Mouse (Mus musculus): Measurements from ENCODE around the gene Zfp385c.
A peak's percentile ranks its signal among the peaks of the same experiment; 100 is the strongest.
"Not testable (repeated sequence)": the region's sequence is repeated elsewhere in the genome, so short reads cannot be mapped to it uniquely, and the experiment has no call there.

Zfp385c gene

DNA sequence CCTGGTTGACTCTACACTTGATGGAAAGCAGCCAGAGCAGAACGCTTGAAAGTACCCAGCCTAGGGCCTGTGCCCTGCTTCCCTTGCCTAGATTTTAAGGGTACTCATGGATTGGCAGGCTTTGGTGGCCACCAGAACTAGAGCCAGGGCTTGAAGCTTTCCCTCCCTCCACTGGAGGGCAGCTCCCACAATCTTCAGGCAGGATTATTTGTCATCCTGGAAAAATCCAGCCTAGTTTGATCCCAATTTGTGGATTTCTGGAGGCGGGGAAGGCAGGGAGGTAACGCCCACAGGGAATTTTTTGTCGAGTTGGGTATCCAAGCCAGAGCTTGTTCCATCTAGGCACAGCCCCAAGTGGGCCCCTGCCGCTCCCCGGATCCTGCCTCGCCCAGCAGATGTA lies 1.9 kb downstream of the Zfp385c start:
- DNase-seq (ENCODE audit: low read depth in 2 of 2, low spot score in 2 of 2): no peak

DNA sequence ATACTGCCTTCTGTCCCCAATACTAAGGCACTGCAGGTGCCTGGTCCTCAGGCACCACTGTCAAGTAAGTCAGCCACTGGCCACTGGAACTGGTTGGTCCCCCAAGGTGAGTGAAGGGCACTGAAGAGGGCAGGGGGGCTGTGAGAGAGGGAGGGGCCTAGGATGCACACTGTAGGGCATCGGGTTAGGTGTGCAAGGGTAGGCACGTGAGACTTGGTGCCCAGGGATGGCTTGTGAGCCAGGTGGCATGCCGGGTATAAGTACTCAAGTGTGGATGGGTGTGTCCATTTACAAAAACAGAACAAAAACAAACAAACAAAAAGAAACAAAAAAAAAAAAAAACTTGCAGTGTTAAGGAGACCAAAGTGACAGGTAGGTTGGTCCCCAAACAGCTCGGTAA lies 3.8 kb downstream of the Zfp385c start:
- no peak for DNase-seq (ENCODE audit: low read depth in 2 of 2, low spot score in 2 of 2)

DNA sequence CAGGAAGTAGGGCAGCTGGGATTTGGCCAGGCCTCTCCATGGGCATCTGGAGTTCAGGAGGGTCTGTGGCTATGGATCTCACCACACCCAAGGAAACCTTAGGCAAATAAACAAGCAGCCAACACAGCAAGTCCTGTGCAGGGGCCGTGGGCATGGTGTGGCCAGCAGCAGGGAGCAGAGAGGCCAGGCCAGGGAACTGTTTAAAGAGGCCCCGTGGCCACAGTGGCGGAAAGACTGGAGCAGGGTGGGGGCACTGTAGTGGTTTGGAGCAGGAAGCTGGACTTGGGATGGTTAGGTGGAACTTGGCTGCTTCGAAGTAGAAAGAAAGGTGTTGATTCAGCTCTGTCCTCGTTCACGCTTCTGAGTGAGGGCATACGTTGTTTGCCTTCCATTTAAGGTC lies 5.0 kb downstream of the Zfp385c start:
- no peak for DNase-seq (ENCODE audit: low read depth in 2 of 2, low spot score in 2 of 2)

GRCm38 (mm10) chr11:100685371-100685770 lies 6.9 kb downstream of the Zfp385c start:
- DNase-seq (ENCODE audit: low read depth in 2 of 2, low spot score in 2 of 2): no peak

DNA sequence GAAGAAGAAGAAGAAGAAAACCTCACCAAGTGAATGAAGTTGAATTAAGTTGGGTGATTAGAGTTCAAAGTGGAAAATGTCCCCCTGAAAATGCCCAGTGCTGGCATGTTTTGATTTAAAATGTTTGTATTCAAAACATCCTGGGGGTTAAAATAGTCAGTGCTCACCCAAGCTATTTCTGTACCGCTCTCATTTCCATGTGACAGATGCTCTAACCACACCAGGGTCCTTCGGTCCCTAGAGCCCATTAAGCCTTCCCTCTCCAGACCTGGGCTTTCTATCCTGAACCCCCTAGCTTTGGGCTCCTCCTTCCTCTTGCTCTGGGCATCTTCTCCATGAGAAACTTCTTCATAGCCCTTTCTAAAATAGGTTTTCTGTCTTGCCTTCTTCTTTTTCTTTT lies 8.2 kb downstream of the Zfp385c start:
- no peak for DNase-seq (ENCODE audit: low read depth in 2 of 2, low spot score in 2 of 2)

GRCm38 (mm10) chr11:100682526-100682925 lies 9.7 kb downstream of the Zfp385c start:
- DNase-seq (ENCODE audit: low read depth in 2 of 2, low spot score in 2 of 2): no peak

DNA sequence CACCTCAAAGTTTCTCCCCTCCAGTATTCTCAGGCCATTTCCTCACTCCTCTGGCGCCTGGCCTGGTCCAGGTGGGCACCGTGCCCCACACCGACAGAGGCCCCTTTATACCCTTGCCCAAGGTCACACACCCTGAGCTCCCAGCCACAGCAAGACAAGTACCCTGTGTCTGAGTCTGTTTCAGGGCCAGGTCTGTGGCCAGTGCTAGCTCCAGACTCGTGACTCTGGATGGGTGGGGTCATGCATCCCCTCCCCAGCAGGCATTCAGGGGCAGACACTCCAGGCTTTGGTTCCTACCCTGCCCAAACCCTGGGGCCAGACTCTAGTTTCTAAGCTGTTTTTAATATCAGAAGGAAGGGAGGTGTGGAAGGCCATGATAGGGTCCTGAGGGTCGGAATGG lies 10.4 kb downstream of the Zfp385c start:
- no peak for DNase-seq (ENCODE audit: low read depth in 2 of 2, low spot score in 2 of 2)

GRCm38 (mm10) chr11:100677810-100678209 lies 14.4 kb downstream of the Zfp385c start:
- DNase-seq (ENCODE audit: low read depth in 2 of 2, low spot score in 2 of 2): no peak

- DNase-seq (ENCODE audit: low read depth in 2 of 2, low spot score in 2 of 2): no peak
These were observed 19.1 kb downstream of the Zfp385c start for GRCm38 (mm10) chr11:100673169-100673568.

GRCm38 (mm10) chr11:100671956-100672355 lies 20.3 kb downstream of the Zfp385c start:
- no peak for DNase-seq (ENCODE audit: low read depth in 2 of 2, low spot score in 2 of 2)

DNA sequence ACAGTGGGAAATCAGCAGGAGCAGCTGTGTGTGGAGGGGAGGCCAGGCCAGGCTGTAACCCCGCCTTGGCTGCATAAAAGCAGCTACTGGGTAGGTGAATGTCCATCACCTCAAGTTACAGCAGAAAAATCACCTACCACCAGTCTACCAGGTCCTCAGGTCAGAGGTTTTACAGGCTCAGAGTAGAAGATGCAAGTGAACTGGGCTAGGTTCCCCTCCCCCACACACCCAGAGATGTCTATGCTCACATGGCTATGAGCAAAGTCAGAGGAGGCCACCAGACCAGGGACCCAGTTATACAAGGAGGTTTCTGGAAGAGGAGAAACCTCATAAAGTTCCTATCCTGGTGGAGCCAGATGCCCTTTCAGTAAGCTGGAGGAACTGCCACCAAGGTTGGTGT lies 21.2 kb downstream of the Zfp385c start:
- DNase-seq (ENCODE audit: low read depth in 2 of 2, low spot score in 2 of 2): no peak

DNA sequence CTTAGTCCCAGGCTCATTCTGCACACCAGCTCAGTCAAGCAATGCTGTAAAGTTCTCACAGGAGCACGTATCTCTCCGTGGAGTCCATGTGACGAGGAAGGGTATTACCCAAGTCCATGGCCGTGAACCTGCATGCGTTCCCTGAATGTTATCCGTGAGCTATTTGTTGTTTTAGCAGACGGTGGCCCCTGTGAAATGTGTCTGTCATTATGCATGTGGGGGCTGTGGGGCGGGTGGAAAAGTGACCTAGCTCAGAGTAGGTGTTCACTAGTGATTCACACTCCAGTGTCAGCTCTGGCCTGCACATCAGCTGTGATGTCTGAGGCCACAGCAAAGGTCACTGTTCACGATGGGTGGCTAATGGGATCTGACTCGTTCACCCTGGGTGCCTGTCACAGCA lies 32.4 kb downstream of the Zfp385c start:
- no peak for DNase-seq (ENCODE audit: low read depth in 2 of 2, low spot score in 2 of 2)

DNA sequence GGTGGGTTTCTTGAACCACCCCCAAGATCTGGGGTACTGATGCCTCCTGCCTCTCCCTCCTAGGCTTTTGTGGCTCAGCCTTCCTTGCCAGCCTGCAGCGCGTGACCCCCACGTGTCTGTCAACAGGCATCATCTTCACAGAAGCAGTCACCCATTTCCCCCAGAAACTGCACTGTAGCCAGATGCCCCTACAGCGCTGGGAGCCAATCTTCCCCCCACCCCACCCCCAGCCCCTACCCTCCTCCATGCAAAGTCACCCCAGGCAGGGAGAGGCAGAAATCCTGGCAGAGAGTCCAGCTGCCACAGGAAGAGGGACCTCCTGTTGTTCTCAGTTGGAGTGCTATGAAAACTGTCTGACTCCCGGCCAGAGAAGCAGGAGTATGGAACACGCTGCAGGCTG lies 35.8 kb downstream of the Zfp385c start:
- DNase-seq (ENCODE audit: low read depth in 2 of 2, low spot score in 2 of 2): no peak

- DNase-seq (ENCODE audit: low read depth in 2 of 2, low spot score in 2 of 2): not testable (repeated sequence)
These were observed 36.7 kb downstream of the Zfp385c start for GRCm38 (mm10) chr11:100655589-100655988.

GRCm38 (mm10) chr11:100651748-100652147 lies 40.5 kb downstream of the Zfp385c start:
- no peak for DNase-seq (ENCODE audit: low read depth in 2 of 2, low spot score in 2 of 2)

- DNase-seq (ENCODE audit: low read depth in 2 of 2, low spot score in 2 of 2): no peak
These were observed 41.0 kb downstream of the Zfp385c start for GRCm38 (mm10) chr11:100651205-100651604.

DNA sequence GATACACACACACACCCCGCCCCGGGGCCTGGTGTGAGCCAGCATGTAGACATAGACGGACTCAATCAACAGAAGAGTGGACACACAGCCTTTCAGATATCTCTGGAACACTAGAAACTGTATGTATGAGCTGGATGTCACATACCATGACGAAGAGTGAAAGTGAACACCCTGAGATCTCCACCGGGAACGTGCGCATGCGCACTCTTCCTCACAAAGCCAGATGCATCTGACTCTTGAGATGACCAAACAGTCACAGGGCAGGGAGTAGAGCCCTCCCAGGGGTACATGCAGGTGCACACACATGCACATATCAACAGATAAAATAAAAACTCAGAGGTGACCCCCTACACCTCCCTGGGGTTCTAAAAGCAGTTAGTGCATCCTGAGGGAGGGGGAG lies 43.9 kb downstream of the Zfp385c start:
- DNase-seq (ENCODE audit: low read depth in 2 of 2, low spot score in 2 of 2): no peak

- DNase-seq (ENCODE audit: low read depth in 2 of 2, low spot score in 2 of 2): peak; percentile 25 to 46
These were observed 46.0 kb downstream of the Zfp385c start for GRCm38 (mm10) chr11:100646265-100646664.

DNA sequence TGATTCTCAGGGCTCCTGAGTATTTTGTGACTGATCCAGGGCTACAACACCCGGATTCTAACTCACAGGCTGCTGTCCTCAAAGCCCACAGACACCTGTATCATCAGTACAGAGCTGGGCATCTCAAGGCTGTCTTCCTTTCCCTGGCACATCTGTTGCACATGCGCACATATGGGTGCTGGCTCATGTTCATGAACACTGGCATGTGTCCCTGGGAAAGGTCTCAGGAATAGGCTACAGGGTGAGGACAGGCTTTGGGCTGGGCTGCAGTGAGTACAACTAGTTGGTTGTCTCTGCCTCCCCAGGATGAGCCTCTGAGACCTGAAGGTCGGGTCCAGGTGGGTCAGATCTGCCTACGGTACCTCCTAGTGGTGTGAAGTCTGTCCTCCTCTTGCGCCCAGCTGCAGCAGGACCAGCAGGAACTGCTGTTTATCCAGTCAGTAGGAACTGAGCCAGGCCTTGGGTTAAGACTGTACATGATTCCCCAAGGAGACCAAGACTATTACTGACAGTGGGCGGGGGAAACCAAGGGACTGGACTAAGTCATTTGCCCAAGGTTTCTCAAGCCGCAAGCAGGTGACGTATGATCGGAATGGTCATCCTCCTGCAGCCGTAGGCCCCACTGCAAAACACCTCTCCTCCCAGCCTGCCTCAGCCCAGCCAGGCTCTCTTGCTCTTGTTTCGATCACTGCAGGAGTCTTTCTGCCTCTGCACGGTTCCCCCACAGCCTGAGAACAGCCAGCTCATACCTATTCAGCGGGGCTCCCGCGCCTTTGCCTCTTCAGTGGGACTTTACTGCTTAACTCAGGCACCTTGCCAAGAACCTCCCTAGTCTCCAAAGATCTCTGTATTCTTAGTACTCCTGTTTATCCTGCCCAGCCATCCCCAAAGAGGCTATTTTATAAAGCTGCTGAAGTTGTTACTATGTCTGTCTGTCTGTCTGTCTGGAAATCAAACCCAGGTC lies 48.4 kb downstream of the Zfp385c start:
- DNase-seq (ENCODE audit: low read depth in 2 of 2, low spot score in 2 of 2): no peak

- no peak for DNase-seq (ENCODE audit: low read depth in 2 of 2, low spot score in 2 of 2)
These were observed 51.9 kb downstream of the Zfp385c start for GRCm38 (mm10) chr11:100640159-100640906.

GRCm38 (mm10) chr11:100634530-100634929 lies 57.7 kb downstream of the Zfp385c start:
- DNase-seq (ENCODE audit: low read depth in 2 of 2, low spot score in 2 of 2): no peak

DNA sequence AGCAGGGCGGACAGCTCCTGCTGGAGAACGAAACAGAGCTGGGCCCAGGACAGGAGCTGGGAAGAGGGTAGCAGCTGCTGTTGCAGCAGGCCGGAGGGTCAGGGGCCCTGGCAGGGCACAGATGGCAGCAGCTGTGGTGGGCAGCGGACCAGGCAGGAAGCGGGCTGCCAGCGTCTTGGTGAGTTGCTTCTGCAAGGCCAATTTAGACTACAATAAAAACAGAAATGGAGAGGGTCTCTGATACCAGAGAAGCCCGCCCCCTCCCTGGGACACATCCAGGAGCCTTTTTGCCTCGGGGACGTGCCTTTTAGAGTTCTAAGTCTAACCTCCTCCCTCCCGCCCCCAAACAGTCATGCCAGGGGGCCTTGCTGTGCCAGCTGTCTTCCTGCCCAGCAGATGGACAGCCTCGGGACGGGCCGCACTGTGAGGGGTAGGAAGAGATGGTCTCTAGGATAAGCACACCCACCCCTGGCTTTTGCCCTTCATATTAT lies 63.3 kb downstream of the Zfp385c start:
- no peak for DNase-seq (ENCODE audit: low read depth in 2 of 2, low spot score in 2 of 2)

Measured in CD8-positive naive resting alpha-beta T cell, adult 2 months (primary cell).